ENCODE assay signal across 8 mouse cellular contexts in genomic region chr12:111574074-111574886, GRCm38 (mm10). TPM values are rescaled to one million over a fixed set of nuclear protein-coding genes. Genes with fewer than 3 reads are reported as not detected.
DNase-seq lines count a peak whose midpoint lies in the region; ATAC-seq lines count a peak whose summit lies in the region.

Gene Mark3 (plus strand): TSS chr12:111574523.

- peak; percentile 89 for DNase-seq in c-Kit-negative CD71-positive TER-119-positive erythroid progenitor cells, embryonic 14.5 days (ENCODE audit: low read depth, low spot score)
- DNase-seq in fibroblast of lung, adult 2 months (ENCODE audit: low read depth), result peak; percentile 91
- peak; percentile 98 for DNase-seq in kidney, postnatal 14 days
- DNase-seq in liver, embryonic 13.5 days, result peak; percentile 94
- DNase-seq in neural tube, embryonic 10.5 days (ENCODE audit: extremely low spot score, low spot score), result peak; percentile 95

- ATAC-seq in CD4-positive, CD25-positive, alpha-beta regulatory T cell, adult 4 months, result peak; percentile 96
- ATAC-seq in heart, embryonic 14.5 days (ENCODE audit: insufficient number of reproducible peaks, insufficient read depth, low FRiP score, low read depth), result peak; percentile 94
- ATAC-seq in liver, embryonic 13.5 days (ENCODE audit: low read depth), result peak; percentile 95
- ATAC-seq in stomach, embryonic 16.5 days (ENCODE audit: insufficient read depth, low FRiP score), result peak; percentile 98

- H3K27me3 ChIP-seq in heart, embryonic 14.5 days (ENCODE audit: control insufficient read depth, insufficient read depth, low read length), result no peaks in the 10 kb centered on the region
- peaks cover 18% of the 10 kb centered on the region; the same call in 1 of the 2 replicates for H3K27me3 ChIP-seq in liver, embryonic 13.5 days
- no peaks in the 10 kb centered on the region for H3K27me3 ChIP-seq in stomach, embryonic 16.5 days (ENCODE audit: control insufficient read depth, insufficient read depth, low read length)

- WGBS in heart, embryonic 14.5 days, result under 1% methylated on average over 73 of the region's 75 CpGs
- WGBS in liver, embryonic 13.5 days (ENCODE audit: insufficient replicate concordance), result under 1% methylated on average over 75 of the region's 75 CpGs
- under 1% methylated on average over 75 of the region's 75 CpGs for WGBS in stomach, embryonic 16.5 days

- H3K4me2 ChIP-seq in heart, embryonic 14.5 days (ENCODE audit: low read length), result peak within 1 kb of the TSS; percentile 90
- peak within 1 kb of the TSS; percentile 93 for H3K4me2 ChIP-seq in liver, embryonic 13.5 days
- peak within 1 kb of the TSS; percentile 92 for H3K4me2 ChIP-seq in stomach, embryonic 16.5 days (ENCODE audit: low read depth, low read length)

- peak within 1 kb of the TSS; percentile 97 for H3K9ac ChIP-seq in heart, embryonic 14.5 days (ENCODE audit: low read length)
- H3K9ac ChIP-seq in liver, embryonic 13.5 days, result peak within 1 kb of the TSS; percentile 99
- H3K9ac ChIP-seq in stomach, embryonic 16.5 days (ENCODE audit: low read length), result peak within 1 kb of the TSS; percentile 99

- peaks cover 6 to 19% of the 10 kb centered on the region in 2 experiments; a peak in 3 of 4 replicates for H3K4me1 ChIP-seq in heart, embryonic 14.5 days (ENCODE audit: control insufficient read depth in 2 of 2, insufficient read depth in 2 of 2, low read length in 2 of 2)
- H3K4me1 ChIP-seq in liver, embryonic 13.5 days (replicated peaks), result peaks cover 37% of the 10 kb centered on the region
- peaks cover 18% of the 10 kb centered on the region for H3K4me1 ChIP-seq in stomach, embryonic 16.5 days (ENCODE audit: control insufficient read depth, insufficient read depth, low read length)

- no peaks in the 10 kb centered on the region for H3K36me3 ChIP-seq in heart, embryonic 14.5 days (ENCODE audit: control insufficient read depth, insufficient read depth, low read length)
- no peaks in the 10 kb centered on the region for H3K36me3 ChIP-seq in liver, embryonic 13.5 days
- no peaks in the 10 kb centered on the region for H3K36me3 ChIP-seq in stomach, embryonic 16.5 days (ENCODE audit: control insufficient read depth, insufficient read depth, low read length)

- H3K4me3 ChIP-seq in heart, embryonic 14.5 days (ENCODE audit: control insufficient read depth in 1 of 2, insufficient read depth in 1 of 2, low read depth in 1 of 2, low read length in 2 of 2), result peak within 1 kb of the TSS; percentile 90 to 94
- H3K4me3 ChIP-seq in liver, embryonic 13.5 days (replicated peaks), result peak within 1 kb of the TSS; percentile 97
- H3K4me3 ChIP-seq in stomach, embryonic 16.5 days (replicated peaks; ENCODE audit: low read length), result peak within 1 kb of the TSS; percentile 99

- H3K27ac ChIP-seq in heart, embryonic 14.5 days (replicated peaks in 1 of 2; ENCODE audit: control insufficient read depth in 1 of 2, insufficient read depth in 1 of 2, low read depth in 2 of 2, low read length in 2 of 2), result peak within 1 kb of the TSS; percentile 86 to 91
- H3K27ac ChIP-seq in liver, embryonic 13.5 days, result peak within 1 kb of the TSS; percentile 97
- peak within 1 kb of the TSS; percentile 93 for H3K27ac ChIP-seq in stomach, embryonic 16.5 days (ENCODE audit: low read length)

- no peaks in the 10 kb centered on the region for H3K9me3 ChIP-seq in heart, embryonic 14.5 days (ENCODE audit: control insufficient read depth, low read length)
- H3K9me3 ChIP-seq in liver, embryonic 13.5 days (replicated peaks), result no peaks in the 10 kb centered on the region
- no peaks in the 10 kb centered on the region for H3K9me3 ChIP-seq in stomach, embryonic 16.5 days (replicated peaks; ENCODE audit: control insufficient read depth, low read length)

RNA-seq across cellular contexts. Expression of gene Mark3, which starts in this region (rescaled TPM):
- 10 to 100 TPM; 28.9 to 33.9 TPM for polyA plus RNA-seq in CD4-positive, CD25-positive, alpha-beta regulatory T cell, adult 4 months (2017; shearing (Covaris generic))
- 50.6 and 50.8 TPM in 2 replicates for polyA plus RNA-seq in heart, embryonic 14.5 days (2014; fragmentation: Nextera tagmentation; extraction: Ambion mirVana)
- polyA plus RNA-seq in liver, embryonic 13.5 days (2015; fragmentation: Nextera tagmentation; extraction: Ambion mirVana), result 13.9 and 14.6 TPM in 2 replicates
- polyA plus RNA-seq in stomach, embryonic 16.5 days (2015; fragmentation: Nextera tagmentation; extraction: Ambion mirVana), result 17.6 and 20.1 TPM in 2 replicates

Comparison
In these comparisons a context has a peak if more than half of its experiments do, and no peak if none do; other contexts are left out.
1. Peak in every context shown above with its lines: DNase-seq, ATAC-seq, H3K4me3 ChIP-seq and H3K27ac ChIP-seq.